Comparison of ENCODE assay signal across 8 mouse cellular contexts in the genomic region with DNA sequence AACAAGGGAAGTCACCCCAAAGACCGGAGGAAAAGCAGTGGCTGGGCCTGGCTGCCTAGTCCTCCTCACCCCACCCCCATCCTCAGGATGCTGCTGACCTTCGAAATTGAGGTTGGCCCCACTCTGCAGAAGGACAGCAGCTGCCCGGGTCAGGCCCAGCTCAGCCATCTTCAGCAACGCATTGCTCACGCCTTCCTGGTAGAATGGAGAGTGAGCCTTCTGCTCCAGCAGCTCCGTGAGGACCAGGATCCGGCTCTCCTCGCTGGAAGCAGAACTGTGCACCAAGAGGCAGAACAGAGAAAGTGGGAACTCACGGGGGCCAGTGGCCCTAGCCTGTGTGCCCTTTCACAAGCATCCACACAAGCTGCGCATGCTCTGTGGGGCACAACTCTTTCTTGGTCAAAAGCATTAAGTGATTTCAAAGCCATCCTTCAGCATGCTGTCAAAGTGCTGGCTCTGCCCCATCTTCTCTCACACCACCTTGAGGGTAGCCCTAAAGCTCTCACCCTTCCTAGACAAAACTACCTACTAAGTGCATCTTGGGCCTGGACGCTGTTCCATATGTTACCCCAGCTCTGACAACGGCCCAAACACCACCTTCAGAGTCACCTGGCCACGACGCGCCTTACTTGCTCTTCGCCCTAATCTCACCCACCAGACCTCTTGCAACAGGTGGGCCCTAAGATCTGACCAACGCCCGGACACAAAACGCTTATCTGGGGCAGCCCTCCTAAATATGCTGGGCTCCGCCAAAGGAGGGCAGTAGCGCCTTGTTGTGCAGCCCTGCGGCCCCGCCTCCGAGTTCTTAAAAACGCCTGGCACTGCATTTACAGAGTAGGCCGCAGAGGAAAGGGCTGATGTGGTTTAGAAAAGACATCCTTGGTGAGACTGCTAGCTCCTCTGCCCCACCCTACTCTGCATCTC. TPM values are rescaled to one million over a fixed set of nuclear protein-coding genes. Genes with fewer than 3 reads are reported as not detected.
DNase-seq lines count a peak whose midpoint lies in the region; ATAC-seq and TF ChIP-seq lines count a peak whose summit lies in the region.

No protein-coding gene starts in this region.

- DNase-seq in 3T3-L1 (ENCODE audit: low read depth, low spot score) = peak; percentile 86
- DNase-seq in embryo, embryonic 10.5 days (ENCODE audit: low spot score) = peak; percentile 76
- DNase-seq in kidney, postnatal 25 days = peak; percentile 69 to 78
- peak; percentile 79 for DNase-seq in lung, embryonic 14.5 days
- peak; percentile 56 for DNase-seq in thymus, postnatal 25 days

- H3K36me3 ChIP-seq in ES-Bruce4 (ENCODE audit: control insufficient read depth, insufficient read depth, low read length, poor library complexity, severe bottlenecking) = peaks cover 35% of the 10 kb centered on the region
- H3K36me3 ChIP-seq in heart, embryonic 15.5 days = peaks cover 38% of the 10 kb centered on the region
- H3K36me3 ChIP-seq in lung, embryonic 14.5 days (ENCODE audit: insufficient read depth) = peaks cover 46% of the 10 kb centered on the region
- H3K36me3 ChIP-seq in neural tube, embryonic 15.5 days = peaks cover 38% of the 10 kb centered on the region

- no peaks in the 10 kb centered on the region for H3K4me1 ChIP-seq in ES-Bruce4 (ENCODE audit: control insufficient read depth, insufficient read depth, low read length)
- peaks cover 35% of the 10 kb centered on the region for H3K4me1 ChIP-seq in heart, embryonic 15.5 days (replicated peaks)
- peaks cover 12% of the 10 kb centered on the region for H3K4me1 ChIP-seq in lung, embryonic 14.5 days (ENCODE audit: insufficient read depth)
- H3K4me1 ChIP-seq in neural tube, embryonic 15.5 days = peaks cover 42% of the 10 kb centered on the region

- peak overlapping the region; percentile 83 for H3K4me3 ChIP-seq in ES-Bruce4 (ENCODE audit: low read depth, low read length)
- H3K4me3 ChIP-seq in heart, embryonic 15.5 days = peak overlapping the region; percentile 90
- peak overlapping the region; percentile 95 for H3K4me3 ChIP-seq in lung, embryonic 14.5 days (ENCODE audit: low read depth, low read length)
- peak overlapping the region; percentile 100 for H3K4me3 ChIP-seq in neural tube, embryonic 15.5 days (replicated peaks)

- TF ChIP-seq CTCF in ES-Bruce4 (IDR thresholded peaks at IDR 0.05; ENCODE audit: low read depth, low read length) = peak; percentile 20
- TF ChIP-seq CTCF in lung, embryonic 14.5 days (IDR thresholded peaks at IDR 0.05; ENCODE audit: low read depth) = peak; percentile 50

- no peaks in the 10 kb centered on the region for H3K27me3 ChIP-seq in ES-Bruce4 (ENCODE audit: control insufficient read depth, insufficient read depth, low read length, poor library complexity, severe bottlenecking)
- no peaks in the 10 kb centered on the region for H3K27me3 ChIP-seq in heart, embryonic 15.5 days
- no peaks in the 10 kb centered on the region for H3K27me3 ChIP-seq in lung, embryonic 14.5 days (ENCODE audit: insufficient read depth, low read length)
- H3K27me3 ChIP-seq in neural tube, embryonic 15.5 days (replicated peaks) = no peaks in the 10 kb centered on the region

- H3K9me3 ChIP-seq in ES-Bruce4 (replicated peaks; ENCODE audit: control insufficient read depth, insufficient read depth, low read length, poor library complexity, severe bottlenecking) = no peaks in the 10 kb centered on the region
- H3K9me3 ChIP-seq in heart, embryonic 15.5 days (replicated peaks) = no peaks in the 10 kb centered on the region
- no peaks in the 10 kb centered on the region for H3K9me3 ChIP-seq in lung, embryonic 14.5 days (ENCODE audit: low read depth, low read length)
- no peaks in the 10 kb centered on the region for H3K9me3 ChIP-seq in neural tube, embryonic 15.5 days (replicated peaks)

- peak overlapping the region; percentile 74 for H3K9ac ChIP-seq in ES-Bruce4 (ENCODE audit: low read depth, poor library complexity, severe bottlenecking)
- peak overlapping the region; percentile 84 for H3K9ac ChIP-seq in heart, embryonic 15.5 days
- peak overlapping the region; percentile 88 for H3K9ac ChIP-seq in lung, embryonic 14.5 days
- peak overlapping the region; percentile 97 for H3K9ac ChIP-seq in neural tube, embryonic 15.5 days (replicated peaks)

- H3K27ac ChIP-seq in ES-Bruce4 (ENCODE audit: insufficient read depth, low read length) = no peak overlapping the region
- H3K27ac ChIP-seq in heart, embryonic 15.5 days = peak overlapping the region; percentile 55
- peak overlapping the region; percentile 73 for H3K27ac ChIP-seq in lung, embryonic 14.5 days (ENCODE audit: low read depth)
- peak overlapping the region; percentile 78 for H3K27ac ChIP-seq in neural tube, embryonic 15.5 days (replicated peaks)

- peak overlapping the region; percentile 89 for H3K4me2 ChIP-seq in heart, embryonic 15.5 days
- peak overlapping the region; percentile 90 for H3K4me2 ChIP-seq in lung, embryonic 14.5 days
- peak overlapping the region; percentile 96 for H3K4me2 ChIP-seq in neural tube, embryonic 15.5 days

- 31% methylated on average over 26 of the region's 26 CpGs for WGBS in heart, embryonic 15.5 days
- 29% methylated on average over 26 of the region's 26 CpGs for WGBS in lung, embryonic 14.5 days
- 37% methylated on average over 26 of the region's 26 CpGs for WGBS in neural tube, embryonic 15.5 days

- no peak for ATAC-seq in heart, embryonic 15.5 days (replicated peaks; ENCODE audit: insufficient number of reproducible peaks, insufficient read depth, low FRiP score, low read depth)
- ATAC-seq in lung, embryonic 14.5 days (ENCODE audit: insufficient read depth) = no peak
- peak; percentile 15; the same call in 1 of the 2 replicates for ATAC-seq in neural tube, embryonic 15.5 days (ENCODE audit: low FRiP score)

- no peak for TF ChIP-seq POLR2A in ES-Bruce4 (IDR thresholded peaks at IDR 0.05; ENCODE audit: insufficient read depth, low read length)

- TF ChIP-seq EP300 in ES-Bruce4 (IDR thresholded peaks at IDR 0.05; ENCODE audit: insufficient read depth, low read depth, low read length) = no peak

RNA-seq across cellular contexts. Expression of a gene that starts 3.0 kb away (rescaled TPM):
- polyA plus RNA-seq in ES-Bruce4 (2011; ENCODE audit: insufficient read depth, insufficient read length, low read depth, missing spikeins) = 18.4 and 19.9 TPM in 2 replicates
- polyA plus RNA-seq in heart, embryonic 15.5 days (2015; fragmentation: Nextera tagmentation; extraction: Ambion mirVana) = 17.2 and 22.4 TPM in 2 replicates
- 32.1 and 34.5 TPM in 2 replicates for polyA plus RNA-seq in lung, embryonic 14.5 days (2014; fragmentation: Nextera tagmentation; extraction: Ambion mirVana)
- polyA plus RNA-seq in neural tube, embryonic 15.5 days (2015; fragmentation: Nextera tagmentation; extraction: Ambion mirVana) = 40.7 and 44.0 TPM in 2 replicates

RNA-seq across cellular contexts. Expression of a gene that starts 7.7 kb away (rescaled TPM):
- 6.5 and 6.9 TPM in 2 replicates for polyA plus RNA-seq in ES-Bruce4 (2011; ENCODE audit: insufficient read depth, insufficient read length, low read depth, missing spikeins)
- polyA plus RNA-seq in heart, embryonic 15.5 days (2015; fragmentation: Nextera tagmentation; extraction: Ambion mirVana) = 14.1 and 20.1 TPM in 2 replicates
- polyA plus RNA-seq in lung, embryonic 14.5 days (2014; fragmentation: Nextera tagmentation; extraction: Ambion mirVana) = 15.7 and 15.9 TPM in 2 replicates
- 1.8 and 2.7 TPM in 2 replicates for polyA plus RNA-seq in neural tube, embryonic 15.5 days (2015; fragmentation: Nextera tagmentation; extraction: Ambion mirVana)

RNA-seq across cellular contexts. Expression of a gene that starts 19.5 kb away (rescaled TPM):
- polyA plus RNA-seq in ES-Bruce4 (2011; ENCODE audit: insufficient read depth, insufficient read length, low read depth, missing spikeins) = 42.6 and 46.3 TPM in 2 replicates
- polyA plus RNA-seq in heart, embryonic 15.5 days (2015; fragmentation: Nextera tagmentation; extraction: Ambion mirVana) = 75.8 and 77.2 TPM in 2 replicates
- 88.3 and 96.0 TPM in 2 replicates for polyA plus RNA-seq in lung, embryonic 14.5 days (2014; fragmentation: Nextera tagmentation; extraction: Ambion mirVana)
- 92.6 and 107 TPM in 2 replicates for polyA plus RNA-seq in neural tube, embryonic 15.5 days (2015; fragmentation: Nextera tagmentation; extraction: Ambion mirVana)

RNA-seq across cellular contexts. Expression of a gene that starts 23.6 kb away (rescaled TPM):
- polyA plus RNA-seq in ES-Bruce4 (2011; ENCODE audit: insufficient read depth, insufficient read length, low read depth, missing spikeins) = 2.2 and 2.4 TPM in 2 replicates
- 2.1 and 2.6 TPM in 2 replicates for polyA plus RNA-seq in heart, embryonic 15.5 days (2015; fragmentation: Nextera tagmentation; extraction: Ambion mirVana)
- polyA plus RNA-seq in lung, embryonic 14.5 days (2014; fragmentation: Nextera tagmentation; extraction: Ambion mirVana) = 3.9 and 4.3 TPM in 2 replicates
- 1.5 and 2.2 TPM in 2 replicates for polyA plus RNA-seq in neural tube, embryonic 15.5 days (2015; fragmentation: Nextera tagmentation; extraction: Ambion mirVana)
